Mouse (Mus musculus): ENCODE data around the gene Stk32c. TPM values are rescaled to one million over a fixed set of nuclear protein-coding genes. Genes with fewer than 3 reads are reported as not detected.
A peak's percentile ranks its signal among the peaks of the same experiment; 100 is the strongest.

Gene Stk32c
- polyA plus RNA-seq, 1 experiment from 2014 or later: 1.4 TPM

- ATAC-seq (ENCODE audit: low read depth): no peak
- 57% methylated on average over 8 of the region's 8 CpGs for WGBS
- no peak overlapping the region for H3K9ac ChIP-seq
- no peaks in the 10 kb centered on the region for H3K36me3 ChIP-seq
- H3K4me1 ChIP-seq (replicated peaks): peaks cover 47% of the 10 kb centered on the region
- H3K4me2 ChIP-seq: no peak overlapping the region
- no peaks in the 10 kb centered on the region for H3K27me3 ChIP-seq
- no peak overlapping the region for H3K4me3 ChIP-seq
- H3K9me3 ChIP-seq: no peaks in the 10 kb centered on the region
- no peak overlapping the region; the same call in 1 of the 2 replicates for H3K27ac ChIP-seq (replicated peaks)
Measured at GRCm38 (mm10) chr7:139082281-139082680, 130.8 kb downstream of the Stk32c start.

GRCm38 (mm10) chr7:139081158-139081557 lies 131.9 kb downstream of the Stk32c start:
- 33% methylated on average over 5 of the region's 5 CpGs for WGBS
- no peaks in the 10 kb centered on the region for H3K9me3 ChIP-seq
- no peak for ATAC-seq (ENCODE audit: low read depth)
- H3K4me2 ChIP-seq: no peak overlapping the region
- no peak overlapping the region for H3K4me3 ChIP-seq
- no peak overlapping the region for H3K9ac ChIP-seq
- H3K27me3 ChIP-seq: no peaks in the 10 kb centered on the region
- peaks cover 51% of the 10 kb centered on the region for H3K4me1 ChIP-seq (replicated peaks)
- H3K36me3 ChIP-seq: no peaks in the 10 kb centered on the region
- peak overlapping the region; percentile 73; the same call in 1 of the 2 replicates for H3K27ac ChIP-seq (replicated peaks)

GRCm38 (mm10) chr7:139080714-139081113 lies 132.4 kb downstream of the Stk32c start:
- H3K27me3 ChIP-seq: no peaks in the 10 kb centered on the region
- H3K4me3 ChIP-seq: no peak overlapping the region
- H3K27ac ChIP-seq (replicated peaks): 0 out of 2 replicates have a peak overlapping the region, but pooled peaks have one; percentile 73
- H3K36me3 ChIP-seq: no peaks in the 10 kb centered on the region
- H3K9me3 ChIP-seq: no peaks in the 10 kb centered on the region
- H3K9ac ChIP-seq: no peak overlapping the region
- H3K4me1 ChIP-seq (replicated peaks): peaks cover 56% of the 10 kb centered on the region
- no peak for ATAC-seq (ENCODE audit: low read depth)
- no peak overlapping the region for H3K4me2 ChIP-seq
- WGBS: 72% methylated on average over 4 of the region's 4 CpGs

- H3K4me1 ChIP-seq (replicated peaks): peaks cover 66% of the 10 kb centered on the region
- no peak for ATAC-seq (ENCODE audit: low read depth)
- H3K27ac ChIP-seq (replicated peaks): peak overlapping the region; percentile 96
- H3K9ac ChIP-seq: no peak overlapping the region
- H3K27me3 ChIP-seq: no peaks in the 10 kb centered on the region
- 64% methylated on average over 7 of the region's 7 CpGs for WGBS
- H3K36me3 ChIP-seq: no peaks in the 10 kb centered on the region
- H3K4me3 ChIP-seq: no peak overlapping the region
- no peak overlapping the region; the same call in 1 of the 2 replicates for H3K4me2 ChIP-seq
- H3K9me3 ChIP-seq: no peaks in the 10 kb centered on the region
Measured at GRCm38 (mm10) chr7:139079141-139079540, 134.0 kb downstream of the Stk32c start.

- Histone ChIP-seq H3K27me3 (no peaks in the 10 kb centered on the region), H3K4me3 (no peak overlapping the region), H3K36me3 (no peaks in the 10 kb centered on the region), H3K4me2 (peak overlapping the region; percentile 21), H3K4me1 (replicated peaks) (peaks cover 74% of the 10 kb centered on the region), H3K9me3 (no peaks in the 10 kb centered on the region), H3K27ac (replicated peaks) (peak overlapping the region; percentile 96), H3K9ac (peak overlapping the region; percentile 43; the same call in 1 of the 2 replicates)
- WGBS: 27% methylated on average over 6 of the region's 6 CpGs
- ATAC-seq (ENCODE audit: low read depth): peak; percentile 5; the same call in 1 of the 2 replicates
Measured at GRCm38 (mm10) chr7:139078181-139078580, 134.9 kb downstream of the Stk32c start.

- Histone ChIP-seq H3K9me3 (no peaks in the 10 kb centered on the region), H3K9ac (0 out of 2 replicates have a peak overlapping the region, but pooled peaks have one; percentile 43), H3K27ac (replicated peaks) (peak overlapping the region; percentile 96), H3K4me2 (peak overlapping the region; percentile 21; the same call in 1 of the 2 replicates), H3K4me3 (no peak overlapping the region), H3K36me3 (no peaks in the 10 kb centered on the region), H3K27me3 (no peaks in the 10 kb centered on the region), H3K4me1 (replicated peaks) (peaks cover 80% of the 10 kb centered on the region)
- no peak for ATAC-seq (ENCODE audit: low read depth)
- 12% methylated on average over 7 of the region's 7 CpGs for WGBS
Measured at GRCm38 (mm10) chr7:139077283-139077682, 135.8 kb downstream of the Stk32c start.

GRCm38 (mm10) chr7:139075054-139075794 lies 137.9 kb downstream of the Stk32c start:
- WGBS: 11% methylated on average over 14 of the region's 14 CpGs
- Histone ChIP-seq H3K4me2 (peak overlapping the region; percentile 4; the same call in 1 of the 2 replicates), H3K9ac (peak overlapping the region; percentile 57), H3K27me3 (no peaks in the 10 kb centered on the region), H3K4me1 (replicated peaks) (peaks cover 71% of the 10 kb centered on the region), H3K27ac (replicated peaks) (peak overlapping the region; percentile 96), H3K4me3 (no peak overlapping the region), H3K36me3 (no peaks in the 10 kb centered on the region), H3K9me3 (no peaks in the 10 kb centered on the region)
- ATAC-seq (ENCODE audit: low read depth): peak; percentile 54

- Histone ChIP-seq H3K27ac (replicated peaks) (peak overlapping the region; percentile 96), H3K27me3 (no peaks in the 10 kb centered on the region), H3K4me1 (replicated peaks) (peaks cover 69% of the 10 kb centered on the region), H3K4me3 (no peak overlapping the region), H3K36me3 (no peaks in the 10 kb centered on the region), H3K9ac (no peak overlapping the region), H3K9me3 (no peaks in the 10 kb centered on the region), H3K4me2 (no peak overlapping the region)
- peak; percentile 57 for ATAC-seq (ENCODE audit: low read depth)
- WGBS: 4% methylated on average over 6 of the region's 6 CpGs
Measured at GRCm38 (mm10) chr7:139074189-139074588, 138.9 kb downstream of the Stk32c start.

GRCm38 (mm10) chr7:139068182-139068623 lies 144.9 kb downstream of the Stk32c start:
- H3K4me1 ChIP-seq (replicated peaks): peaks cover 17% of the 10 kb centered on the region
- WGBS: 0% methylated on average over 2 of the region's 2 CpGs
- no peak overlapping the region for H3K4me2 ChIP-seq
- no peaks in the 10 kb centered on the region for H3K36me3 ChIP-seq
- peaks cover 5% of the 10 kb centered on the region; the same call in 1 of the 2 replicates for H3K27me3 ChIP-seq
- no peak overlapping the region for H3K4me3 ChIP-seq
- 0 out of 2 replicates have a peak overlapping the region, but pooled peaks have one; percentile 46 for H3K9ac ChIP-seq
- ATAC-seq (ENCODE audit: low read depth): peak; percentile 82
- no peaks in the 10 kb centered on the region for H3K9me3 ChIP-seq
- no peak overlapping the region for H3K27ac ChIP-seq (replicated peaks)

GRCm38 (mm10) chr7:139063406-139063805 lies 149.7 kb downstream of the Stk32c start:
- Histone ChIP-seq H3K4me1 (replicated peaks) (0 out of 2 replicates have a peak, but pooled peaks cover under 1% of the 10 kb centered on the region), H3K4me3 (no peak overlapping the region), H3K9me3 (no peaks in the 10 kb centered on the region), H3K4me2 (no peak overlapping the region), H3K36me3 (no peaks in the 10 kb centered on the region), H3K27ac (replicated peaks) (no peak overlapping the region), H3K9ac (no peak overlapping the region), H3K27me3 (peaks cover 5% of the 10 kb centered on the region; the same call in 1 of the 2 replicates)
- WGBS: 52% methylated on average over 4 of the region's 4 CpGs
- ATAC-seq (ENCODE audit: low read depth): no peak

All from neural tube, embryonic 13.5 days (tissue).